Mouse (Mus musculus) myocyte (in vitro differentiated cells): ENCODE data around the gene Itga10.

ENCODE experiments used
- E2F4 ChIP-seq: IDR thresholded peaks from one replicate; pipeline ENCODE4 v1.6.1; 2011; ENCODE audit warnings: mild to moderate bottlenecking, control low read depth, moderate library complexity; ENCODE audit not compliant: insufficient read depth
- MYOG ChIP-seq, 3 experiments: IDR thresholded peaks; one replicate each; pipeline ENCODE4 v1.6.1; 2011; ENCODE audit warnings: control low read depth in 2 of 3, low read depth in 2 of 3, mild to moderate bottlenecking in 2 of 3; ENCODE audit not compliant: insufficient read length in 2 of 3, control insufficient read depth in 1 of 3, insufficient read depth in 1 of 3
- POLR2A ChIP-seq: IDR thresholded peaks from one replicate; pipeline ENCODE4 v1.6.1; 2011; ENCODE audit warnings: low read depth, mild to moderate bottlenecking, control low read depth, moderate library complexity; ENCODE audit not compliant: insufficient read length
- POLR2AphosphoS2 ChIP-seq: IDR thresholded peaks from one replicate; pipeline ENCODE4 v1.6.1; 2011; ENCODE audit warnings: low read depth, control low read depth; ENCODE audit not compliant: insufficient read length
- SRF ChIP-seq: IDR thresholded peaks from one replicate; pipeline ENCODE4 v1.6.1; 2011; ENCODE audit warnings: low read depth; ENCODE audit not compliant: control insufficient read depth, insufficient read length
- TCF12 ChIP-seq: IDR thresholded peaks from one replicate; pipeline ENCODE4 v1.6.1; 2011; ENCODE audit warnings: mild to moderate bottlenecking, control low read depth; ENCODE audit not compliant: poor library complexity, insufficient read depth, severe bottlenecking
- TCF3 ChIP-seq: IDR thresholded peaks from one replicate; pipeline ENCODE4 v1.6.1; 2011; ENCODE audit warnings: low read depth, control low read depth; ENCODE audit not compliant: insufficient read length
- USF1 ChIP-seq: IDR thresholded peaks from one replicate; pipeline ENCODE4 v1.6.1; 2011; ENCODE audit warnings: low read depth, mild to moderate bottlenecking, control low read depth, moderate library complexity

DNA sequence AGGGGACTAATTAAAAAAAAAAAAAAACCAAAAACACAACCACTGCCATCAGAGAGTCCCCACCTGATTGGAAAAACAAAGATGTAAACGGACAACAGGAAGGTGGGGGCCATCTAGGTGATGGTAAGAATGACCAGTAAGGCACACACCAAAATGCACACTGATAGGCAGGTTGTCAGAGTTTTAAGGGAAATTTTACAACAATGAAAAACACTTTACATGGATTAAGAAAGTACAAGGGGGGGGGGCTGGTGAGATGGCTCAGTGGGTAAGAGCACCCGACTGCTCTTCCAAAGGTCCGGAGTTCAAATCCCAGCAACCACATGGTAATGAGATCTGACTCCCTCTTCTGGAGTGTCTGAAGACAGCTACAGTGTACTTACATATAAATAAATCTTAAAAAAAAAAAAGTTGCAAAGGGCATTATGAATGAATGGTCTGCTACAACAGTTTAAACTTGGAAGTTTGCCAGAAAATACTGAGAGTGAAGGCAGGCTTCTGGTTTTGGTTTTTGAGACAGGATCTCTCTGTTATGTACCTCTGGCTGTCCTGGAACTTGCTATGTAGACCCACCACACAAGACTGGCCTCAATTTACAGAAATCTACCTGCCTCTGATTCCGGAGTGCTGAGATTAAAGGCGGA is 23.2 kb downstream of the Itga10 start:
- TF ChIP-seq POLR2AphosphoS2 (no peak), USF1 (no peak), POLR2A (no peak), TCF3 (no peak), E2F4 (no peak), MYOG (IDR thresholded peaks at IDR 0.05; ENCODE audit: control insufficient read depth in 1 of 3, insufficient read depth in 1 of 3, insufficient read length in 2 of 3, low read depth in 2 of 3) (no peak), TCF12 (no peak), SRF (no peak)
